Mouse (Mus musculus) embryo, embryonic 11.5 days (tissue): ENCODE measurements at regions not wholly inside any gene's neighbourhood (a gene's known extent, or its start where the extent isn't known, plus 50 kb on each side); places are given as distances from the start of the nearest gene placed in this dataset.
"Not testable (repeated sequence)": the region's sequence is repeated elsewhere in the genome, so short reads cannot be mapped to it uniquely, and the experiment has no call there.

Experiments
- DNase-seq: peaks from one replicate; pipeline ENCODE4 v3.0.0-alpha.2; 2012; ENCODE audit warnings: low read depth, low spot score

- DNase-seq: no peak
Measured at GRCm38 (mm10) chr2:108032301-108033013, 742.0 kb downstream of the Kcna4 start.

GRCm38 (mm10) chr2:108033328-108034182 lies 743.1 kb downstream of the Kcna4 start:
- DNase-seq: no peak

- no peak for DNase-seq
Measured at GRCm38 (mm10) chr2:108034882-108035281, 744.4 kb downstream of the Kcna4 start.

- no peak for DNase-seq
Measured at GRCm38 (mm10) chr2:108042086-108042485, 751.6 kb downstream of the Kcna4 start.

GRCm38 (mm10) chr2:108044885-108045284 lies 754.4 kb downstream of the Kcna4 start:
- DNase-seq: no peak

GRCm38 (mm10) chr2:108045997-108046396 lies 755.6 kb downstream of the Kcna4 start:
- DNase-seq: no peak

- DNase-seq: not testable (repeated sequence)
Measured at GRCm38 (mm10) chr2:108062751-108063150, 772.3 kb downstream of the Kcna4 start.

- DNase-seq: no peak
Measured at GRCm38 (mm10) chr2:108083911-108084310, 793.5 kb downstream of the Kcna4 start.

- no peak for DNase-seq
Measured at GRCm38 (mm10) chr2:108090266-108090665, 799.8 kb downstream of the Kcna4 start.

- no peak for DNase-seq
Measured at GRCm38 (mm10) chr2:108097026-108097425, 806.6 kb downstream of the Kcna4 start.

- DNase-seq: peak; percentile 0
Measured at GRCm38 (mm10) chr2:108110140-108110539, 819.7 kb downstream of the Kcna4 start.

- no peak for DNase-seq
Measured at GRCm38 (mm10) chr2:108145694-108146093, 855.3 kb downstream of the Kcna4 start.

- DNase-seq: no peak
Measured at GRCm38 (mm10) chr2:108148221-108148620, 857.8 kb downstream of the Kcna4 start.

- DNase-seq: no peak
Measured at GRCm38 (mm10) chr2:108156189-108156588, 865.8 kb downstream of the Kcna4 start.

GRCm38 (mm10) chr2:108157731-108158130 lies 867.3 kb downstream of the Kcna4 start:
- DNase-seq: no peak

- DNase-seq: no peak
Measured at GRCm38 (mm10) chr2:108158311-108158710, 867.9 kb downstream of the Kcna4 start.

- DNase-seq: no peak
Measured at GRCm38 (mm10) chr2:108160865-108161264, 870.4 kb downstream of the Kcna4 start.

GRCm38 (mm10) chr2:108165085-108165484 lies 874.6 kb downstream of the Kcna4 start:
- no peak for DNase-seq
